Mouse (Mus musculus) hindbrain, embryonic 11.5 days (tissue): ENCODE data around the gene Olfr1406. TPM values are rescaled to one million over a fixed set of nuclear protein-coding genes. Genes with fewer than 3 reads are reported as not detected.
"Not testable (repeated sequence)": the region's sequence is repeated elsewhere in the genome, so short reads cannot be mapped to it uniquely, and the experiment has no call there.

Source experiments
- ATAC-seq: fragments of 200-750 bp; cut with Nextera tagmentation; 2 replicates; pipeline ENCODE4 v1.8.0; 2017; ENCODE audit warnings: mild to moderate bottlenecking, moderate TSS enrichment, moderate library complexity; ENCODE audit not compliant: low FRiP score
- DNase-seq: peaks from one replicate; pipeline ENCODE4 v3.0.0-alpha.2; 2015; ENCODE audit warnings: low spot score
- H3K27ac ChIP-seq: fragments of 300-500 bp; sonication (generic); 2 replicates; pipeline ENCODE4 v1.5.1; 2014; ENCODE audit warnings: mild to moderate bottlenecking, low read depth, low read length
- H3K27me3 ChIP-seq: fragments of 300-500 bp; sonication (generic); 2 replicates; pipeline ENCODE4 v1.6.1; 2014; ENCODE audit warnings: mild to moderate bottlenecking, low read length, moderate library complexity, mixed read lengths; ENCODE audit not compliant: control insufficient read depth, insufficient read depth
- H3K36me3 ChIP-seq: fragments of 300-500 bp; sonication (generic); 2 replicates; pipeline ENCODE4 v1.6.1; 2014; ENCODE audit warnings: mild to moderate bottlenecking, low read length, moderate library complexity, mixed read lengths; ENCODE audit not compliant: control insufficient read depth, insufficient read depth
- H3K4me1 ChIP-seq: fragments of 300-500 bp; sonication (generic); replicated peaks from 2 replicates; pipeline ENCODE4 v1.6.1; 2014; ENCODE audit warnings: low read length, mixed read lengths; ENCODE audit not compliant: control insufficient read depth, insufficient read depth
- H3K4me2 ChIP-seq: fragments of 300-500 bp; sonication (generic); replicated peaks from 2 replicates; pipeline ENCODE4 v1.6.1; 2014; ENCODE audit warnings: mild to moderate bottlenecking, low read depth, low read length
- H3K4me3 ChIP-seq: fragments of 300-500 bp; sonication (generic); 2 replicates; pipeline ENCODE4 v1.5.1; 2014; ENCODE audit warnings: low read depth, low read length
- H3K9ac ChIP-seq: fragments of 300-500 bp; sonication (generic); 2 replicates; pipeline ENCODE4 v1.6.1; 2014; ENCODE audit warnings: low read depth, low read length
- H3K9me3 ChIP-seq: fragments of 300-500 bp; sonication (generic); 2 replicates; pipeline ENCODE4 v1.6.1; 2016; ENCODE audit warnings: low read length; ENCODE audit not compliant: control insufficient read depth
- WGBS: fragments of 180-500 bp; shearing (Covaris S2); extraction: QIAGEN DNeasy Blood & Tissue Kit; methylation state at CpG from one replicate; pipeline ENCODE4 v1.1.7; 2014; 5-methylcytosine and 5-hydroxymethylcytosine counted together
- polyA plus RNA-seq: library from polyadenylated mRNA; unstranded; fragments of >200 nt; fragmentation: Nextera tagmentation; extraction: Ambion mirVana; gene quantifications from 2 replicates; pipeline ENCODE4 v1.2.1, GENCODE M21; 2014

Olfr1406 gene
- not detected in 2 replicates for polyA plus RNA-seq

DNA sequence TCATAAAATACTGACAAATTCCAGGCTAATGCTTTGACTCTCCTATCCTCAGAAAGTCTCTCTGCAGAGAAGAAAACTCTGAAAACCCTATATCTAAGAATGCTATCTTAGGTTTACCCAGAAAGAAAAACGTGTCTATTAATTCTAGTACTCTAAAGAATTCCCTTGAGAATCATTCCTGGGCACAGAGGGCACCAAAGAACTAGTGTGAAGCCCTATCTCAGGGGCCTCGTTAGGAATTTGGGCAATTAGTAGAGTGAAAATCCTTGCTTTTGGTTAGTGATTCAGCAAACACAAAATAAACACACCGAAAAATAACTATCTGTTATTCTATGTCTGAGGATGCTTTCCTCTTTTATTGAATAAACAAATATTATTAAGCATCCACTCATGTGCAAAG is at the start of gene Olfr1406:
Olfr1406 (minus strand) TSS at position 101 of the 400 bp plus-strand sequence.
- H3K27me3 ChIP-seq, result no peaks in the 10 kb centered on the region
- H3K4me2 ChIP-seq, result no peak within 1 kb of the TSS
- no peak within 1 kb of the TSS for H3K27ac ChIP-seq
- no peak within 1 kb of the TSS for H3K4me3 ChIP-seq
- ATAC-seq, result no peak
- no peaks in the 10 kb centered on the region for H3K9me3 ChIP-seq
- WGBS, result 66% methylated on average over 3 of the region's 3 CpGs
- DNase-seq, result no peak
- H3K4me1 ChIP-seq, result no peaks in the 10 kb centered on the region
- H3K9ac ChIP-seq, result no peak within 1 kb of the TSS
- H3K36me3 ChIP-seq, result no peaks in the 10 kb centered on the region

DNA sequence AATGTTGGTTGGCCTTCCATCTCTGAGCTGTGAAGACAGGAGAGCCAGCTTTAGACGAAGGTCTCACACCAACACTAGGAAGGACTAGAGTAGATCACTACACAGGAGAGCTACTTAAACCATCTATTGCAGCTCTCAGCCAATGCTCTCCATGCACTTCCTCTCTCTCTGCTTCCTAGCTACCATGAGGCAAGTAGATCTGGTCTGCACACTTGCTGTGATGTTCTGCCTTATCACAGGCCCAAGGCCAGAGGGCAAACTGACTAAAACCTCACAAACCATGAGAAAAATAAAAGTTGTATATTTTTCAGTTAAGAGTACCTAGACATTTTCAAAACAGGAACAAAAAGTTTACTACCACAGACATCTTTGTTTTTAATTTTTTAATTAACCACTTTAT is 46.6 kb upstream of the Olfr1406 start:
- H3K9ac ChIP-seq, H3K9me3 ChIP-seq, DNase-seq, H3K36me3 ChIP-seq, H3K27ac ChIP-seq, ATAC-seq, H3K4me1 ChIP-seq, H3K4me3 ChIP-seq, H3K4me2 ChIP-seq, H3K27me3 ChIP-seq: not testable (repeated sequence)
- WGBS, result 76% methylated on average over 1 of the region's 1 CpGs

- H3K9ac ChIP-seq, result no peak within 1 kb of the TSS
- H3K4me3 ChIP-seq, result no peak within 1 kb of the TSS
- ATAC-seq, result no peak
- WGBS, result 77% methylated on average over 2 of the region's 2 CpGs
- no peaks in the 10 kb centered on the region for H3K9me3 ChIP-seq
- H3K36me3 ChIP-seq, result no peaks in the 10 kb centered on the region
- H3K27me3 ChIP-seq, result no peaks in the 10 kb centered on the region
- no peak within 1 kb of the TSS for H3K4me2 ChIP-seq
- DNase-seq, result no peak
- H3K4me1 ChIP-seq, result no peaks in the 10 kb centered on the region
- H3K27ac ChIP-seq, result no peak within 1 kb of the TSS
Observed at GRCm38 (mm10) chr1:173227081-173227480, 36.6 kb upstream of the Olfr1406 start, which contains the start of gene Fcer1a. TSS of gene Fcer1a (minus strand) at chr1:173227214.

DNA sequence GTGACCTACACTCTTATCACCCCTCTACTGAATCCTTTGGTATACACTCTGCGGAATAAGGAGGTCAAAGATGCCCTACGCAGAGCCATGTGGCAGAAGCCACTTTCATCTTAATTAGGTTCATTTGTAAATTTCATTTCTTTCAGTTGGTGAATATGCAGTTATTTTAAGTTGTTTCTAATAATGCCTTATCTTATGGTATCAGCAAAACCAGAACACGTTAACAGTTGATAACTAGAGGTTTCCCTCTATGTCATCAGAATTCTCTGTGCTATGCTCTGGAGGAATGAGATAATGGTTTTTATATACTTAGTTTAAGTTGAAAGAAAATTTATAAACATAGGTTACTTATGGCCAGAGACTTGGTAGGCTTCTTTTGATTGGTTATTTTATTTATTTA is 26.0 kb upstream of the Olfr1406 start:
- ATAC-seq, result no peak
- H3K36me3 ChIP-seq, result no peaks in the 10 kb centered on the region
- no peaks in the 10 kb centered on the region for H3K9me3 ChIP-seq
- no peak overlapping the region for H3K27ac ChIP-seq
- H3K9ac ChIP-seq, result no peak overlapping the region
- H3K4me1 ChIP-seq, result no peaks in the 10 kb centered on the region
- 88% methylated on average over 3 of the region's 3 CpGs for WGBS
- DNase-seq, result no peak
- H3K4me3 ChIP-seq, result no peak overlapping the region
- no peaks in the 10 kb centered on the region for H3K27me3 ChIP-seq
- no peak overlapping the region for H3K4me2 ChIP-seq

- Histone ChIP-seq H3K36me3 (no peaks in the 10 kb centered on the region), H3K4me1 (no peaks in the 10 kb centered on the region), H3K9ac (no peak within 1 kb of the TSS), H3K27ac (no peak within 1 kb of the TSS), H3K4me3 (no peak within 1 kb of the TSS), H3K27me3 (no peaks in the 10 kb centered on the region), H3K9me3 (no peaks in the 10 kb centered on the region), H3K4me2 (no peak within 1 kb of the TSS)
- WGBS, result 85% methylated on average over 5 of the region's 5 CpGs
- ATAC-seq (no peak), DNase-seq (no peak)
Observed at GRCm38 (mm10) chr1:173212092-173212491, 21.7 kb upstream of the Olfr1406 start, which contains the start of gene Olfr1404. TSS of gene Olfr1404 (plus strand) at chr1:173212392.

GRCm38 (mm10) chr1:173197508-173197907 is 7.1 kb upstream of the Olfr1406 start, which contains the start of gene Olfr218:
TSS of gene Olfr218 (plus strand) at chr1:173197808.
- no peaks in the 10 kb centered on the region for H3K4me1 ChIP-seq
- no peaks in the 10 kb centered on the region for H3K27me3 ChIP-seq
- H3K36me3 ChIP-seq, result no peaks in the 10 kb centered on the region
- no peak for ATAC-seq
- no peaks in the 10 kb centered on the region for H3K9me3 ChIP-seq
- WGBS, result 81% methylated on average over 5 of the region's 5 CpGs
- no peak within 1 kb of the TSS for H3K4me2 ChIP-seq
- H3K4me3 ChIP-seq, result no peak within 1 kb of the TSS
- no peak within 1 kb of the TSS for H3K9ac ChIP-seq
- no peak within 1 kb of the TSS for H3K27ac ChIP-seq
- no peak for DNase-seq

- Histone ChIP-seq H3K9me3 (no peaks in the 10 kb centered on the region), H3K36me3 (no peaks in the 10 kb centered on the region), H3K4me3 (no peak overlapping the region), H3K9ac (no peak overlapping the region), H3K4me2 (no peak overlapping the region), H3K4me1 (no peaks in the 10 kb centered on the region), H3K27me3 (no peaks in the 10 kb centered on the region), H3K27ac (no peak overlapping the region)
- ATAC-seq (no peak), DNase-seq (no peak)
- 83% methylated on average over 2 of the region's 2 CpGs for WGBS
Observed at GRCm38 (mm10) chr1:173196359-173196758, 5.9 kb upstream of the Olfr1406 start.

GRCm38 (mm10) chr1:173192059-173192458 is 1.6 kb upstream of the Olfr1406 start:
- 82% methylated on average over 3 of the region's 3 CpGs for WGBS
- no peaks in the 10 kb centered on the region for H3K9me3 ChIP-seq
- no peak overlapping the region for H3K27ac ChIP-seq
- H3K27me3 ChIP-seq, result no peaks in the 10 kb centered on the region
- no peaks in the 10 kb centered on the region for H3K4me1 ChIP-seq
- ATAC-seq, result no peak
- no peak for DNase-seq
- no peak overlapping the region for H3K9ac ChIP-seq
- H3K4me2 ChIP-seq, result no peak overlapping the region
- H3K4me3 ChIP-seq, result no peak overlapping the region
- H3K36me3 ChIP-seq, result no peaks in the 10 kb centered on the region

DNA sequence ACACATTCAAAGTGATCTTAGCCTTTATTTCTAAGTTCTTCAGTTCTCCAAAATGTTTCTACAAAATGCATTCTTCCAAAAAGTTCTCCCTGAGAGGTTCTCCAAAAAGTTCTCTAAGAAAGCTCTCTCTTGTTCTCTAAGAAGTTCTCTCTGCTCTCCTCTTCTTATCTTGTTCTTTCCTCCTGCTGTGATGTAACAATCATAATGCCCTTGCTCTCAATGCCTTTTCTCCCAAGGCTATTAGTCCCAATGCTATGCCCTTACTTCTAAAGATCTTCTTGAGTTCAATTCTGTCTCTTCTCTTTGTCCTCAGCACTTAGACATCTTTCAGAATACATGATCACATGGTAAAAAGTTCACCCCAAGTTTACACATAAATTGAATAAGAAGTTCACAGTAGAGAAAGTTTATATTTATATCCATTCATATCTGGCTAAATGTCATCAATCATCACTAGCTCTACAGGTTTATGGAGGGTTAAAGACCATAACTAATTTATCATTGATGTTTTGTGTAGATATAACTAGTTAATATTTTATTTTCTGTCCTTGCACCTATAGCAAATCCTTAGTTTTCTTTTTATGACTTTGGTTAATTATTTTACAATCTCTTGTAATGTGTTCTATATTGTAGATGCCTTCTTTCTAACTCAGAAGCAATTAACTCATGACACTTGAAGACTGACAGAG is 16.1 kb downstream of the Olfr1406 start:
- H3K27me3 ChIP-seq, result no peaks in the 10 kb centered on the region

More for the DNA sequence above, 16.1 kb downstream of the Olfr1406 start:
- DNase-seq (no peak), ATAC-seq (no peak)
- Histone ChIP-seq H3K36me3 (no peaks in the 10 kb centered on the region), H3K4me1 (no peaks in the 10 kb centered on the region), H3K9ac (no peak overlapping the region), H3K4me3 (no peak overlapping the region), H3K27ac (no peak overlapping the region), H3K4me2 (no peak overlapping the region), H3K9me3 (no peaks in the 10 kb centered on the region)
